Mouse (Mus musculus) urinary bladder, adult 18-20 months (tissue): ENCODE measurements around the gene Ints1.

Experiments used
- DNase-seq, 2 experiments: peaks; one replicate each; pipeline ENCODE4 v3.0.0; 2022; ENCODE audit warnings: low spot score in 2 of 2, mixed read lengths in 2 of 2

The Ints1 gene

DNA sequence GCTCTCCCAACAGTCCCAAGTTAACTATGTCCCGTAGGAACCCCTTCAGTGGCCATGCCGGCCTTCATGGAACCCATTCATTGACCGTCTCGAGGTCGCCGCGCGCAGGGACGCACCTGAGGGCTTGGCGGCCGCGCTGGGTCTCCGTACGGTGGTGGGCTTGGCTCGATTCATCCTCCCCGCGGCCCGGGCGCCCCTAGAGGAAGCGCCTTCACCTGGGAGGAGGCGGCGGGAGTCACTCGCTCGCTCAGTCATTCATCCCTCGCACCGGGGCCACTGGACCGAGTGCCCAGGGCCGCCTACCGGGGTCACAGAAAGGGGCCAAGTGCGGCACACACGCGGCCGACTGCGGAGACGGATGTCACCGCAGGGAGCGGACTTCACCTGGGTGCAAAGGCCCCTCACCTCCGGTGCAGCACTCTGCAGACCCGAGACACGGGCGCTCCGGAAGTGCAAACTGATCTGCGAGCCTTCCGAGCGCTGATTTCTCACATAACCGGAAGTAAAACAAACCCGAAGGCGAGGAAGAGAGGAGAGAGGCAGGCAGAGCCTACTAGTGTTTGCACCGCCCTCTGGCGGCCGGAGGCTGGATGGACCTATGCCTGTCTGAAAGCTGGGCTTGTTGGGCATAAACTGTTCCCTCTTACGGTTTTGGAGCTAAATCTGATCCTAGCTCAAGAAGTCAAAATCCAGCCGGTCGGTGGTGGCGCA lies at the start of gene Ints1:
Ints1 (minus strand) TSS at position 459 of the 711 bp plus-strand sequence.
- peak; percentile 89 to 91 for DNase-seq

- no peak for DNase-seq
These were observed 49.1 kb upstream of the Ints1 start for GRCm38 (mm10) chr5:139824531-139824930.

DNA sequence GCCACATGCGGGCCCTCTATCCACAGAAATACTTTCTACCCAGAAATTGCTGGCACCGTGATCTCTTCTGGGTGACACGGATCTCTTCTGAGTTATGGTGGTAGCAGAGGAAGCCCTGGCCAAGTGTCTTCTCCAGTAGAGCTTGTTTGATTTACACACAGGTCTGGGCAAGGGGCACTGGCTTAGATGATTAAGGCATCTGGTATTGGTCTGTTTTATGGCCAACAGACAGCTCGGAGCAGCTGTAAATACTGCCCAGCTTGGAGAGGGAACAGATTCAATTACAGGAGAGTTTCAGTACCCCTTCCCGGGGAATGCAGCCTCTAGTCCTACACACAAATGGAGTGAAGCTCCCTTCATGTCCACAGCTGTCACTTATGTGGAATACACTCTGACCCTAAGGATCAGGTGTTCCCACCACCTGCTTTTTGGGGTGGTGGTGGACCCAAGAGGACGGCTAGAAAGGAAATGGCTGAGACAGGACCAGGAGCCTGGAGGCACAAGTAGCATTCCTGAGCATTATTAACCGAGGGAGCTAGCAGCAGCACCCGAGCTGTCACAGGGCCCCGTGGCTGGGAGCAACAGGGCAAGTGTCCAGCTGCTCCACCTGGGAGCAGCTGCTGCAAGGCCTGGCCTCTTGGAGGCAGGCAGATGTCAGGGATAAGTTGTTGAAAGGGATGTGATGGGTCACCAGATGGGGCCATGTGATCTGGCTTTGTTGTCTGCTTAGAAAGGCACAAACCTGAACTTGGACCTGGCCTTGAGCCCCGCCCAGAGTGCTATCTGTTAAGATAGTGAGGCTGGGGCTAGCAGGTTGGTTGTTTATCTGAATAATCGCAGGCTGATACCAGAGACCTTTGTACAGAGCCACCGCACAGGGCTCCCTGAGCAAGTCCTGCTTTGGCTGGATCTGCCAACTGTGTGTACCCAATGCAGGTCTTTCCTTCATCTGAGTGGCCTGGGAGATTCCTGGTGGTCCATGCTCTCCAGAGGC lies 46.3 kb upstream of the Ints1 start:
- DNase-seq: peak in 1 of 2 experiments; percentile 51

DNA sequence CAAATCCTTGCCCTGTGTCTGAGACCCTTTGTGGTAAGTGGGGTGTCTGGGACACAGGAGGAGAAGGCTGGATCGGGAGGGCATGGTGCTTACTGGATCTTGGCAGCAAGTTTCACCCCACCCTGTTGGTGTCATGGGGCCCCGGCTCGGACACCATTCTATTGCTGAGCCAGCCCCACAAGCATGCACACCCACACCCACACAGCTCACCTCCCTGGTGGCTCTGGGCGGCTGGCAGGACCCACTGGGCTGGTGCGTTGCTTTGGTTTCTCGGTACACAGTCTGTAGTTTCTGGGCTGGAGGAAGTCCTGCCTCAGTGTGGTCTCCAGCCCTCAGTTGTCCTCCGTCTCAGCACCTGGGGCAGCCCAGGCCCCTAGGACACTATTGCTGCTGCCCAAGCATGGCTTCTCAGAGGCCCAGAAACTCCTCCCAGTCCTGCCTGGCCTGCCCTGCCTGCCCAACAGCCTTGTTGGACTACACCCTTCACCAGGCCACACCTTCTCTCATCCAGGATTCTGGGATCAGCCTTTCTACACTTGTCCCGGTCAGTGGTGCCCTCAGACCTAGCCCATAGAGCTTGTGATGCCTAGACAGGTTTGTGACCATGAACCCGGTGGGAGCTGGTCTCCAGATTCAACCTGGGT lies 44.2 kb upstream of the Ints1 start, which contains the start of gene Tmem184a:
Tmem184a (minus strand) TSS at position 380 of the 644 bp plus-strand sequence.
- peak; percentile 59 to 64 for DNase-seq

DNA sequence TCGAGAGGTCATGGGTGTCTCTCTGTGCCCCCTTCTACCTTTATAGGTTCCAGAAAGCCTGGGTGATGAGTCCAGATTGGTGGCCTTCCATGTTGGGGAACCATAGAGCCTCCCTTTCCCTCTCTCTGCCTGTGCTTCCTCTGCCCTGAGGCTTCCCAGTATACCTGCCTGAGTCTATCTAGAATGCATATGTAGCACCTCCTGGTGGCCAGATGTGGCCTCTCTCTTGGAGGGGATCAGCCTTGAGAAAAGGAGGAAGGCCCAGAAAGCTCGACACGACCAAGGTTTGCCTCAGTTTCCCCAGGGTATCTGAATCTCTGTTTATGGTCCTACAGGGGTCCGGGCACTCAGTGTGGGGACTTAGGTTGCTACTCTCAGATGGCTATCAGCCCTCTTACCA lies 43.3 kb upstream of the Ints1 start:
- no peak for DNase-seq

DNA sequence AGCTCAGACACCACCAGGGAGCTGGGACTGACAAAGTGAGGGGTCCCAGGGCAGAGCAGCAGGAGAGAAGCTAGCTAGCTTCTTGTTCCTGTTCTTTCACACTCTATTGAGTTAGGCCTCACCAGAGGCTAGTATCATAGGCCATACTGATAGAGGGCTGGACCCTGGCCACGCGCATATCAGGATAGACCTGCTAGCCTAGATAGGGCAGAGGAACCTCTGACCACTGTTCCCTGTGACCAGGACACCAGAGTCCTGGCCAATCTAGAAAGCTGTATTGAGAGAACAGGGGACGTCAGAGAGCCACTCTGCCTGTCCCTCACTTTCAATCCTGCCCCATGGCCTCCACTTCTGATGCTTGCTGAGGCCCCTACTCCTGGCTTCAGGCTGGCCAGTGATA lies 42.6 kb upstream of the Ints1 start:
- no peak for DNase-seq

DNA sequence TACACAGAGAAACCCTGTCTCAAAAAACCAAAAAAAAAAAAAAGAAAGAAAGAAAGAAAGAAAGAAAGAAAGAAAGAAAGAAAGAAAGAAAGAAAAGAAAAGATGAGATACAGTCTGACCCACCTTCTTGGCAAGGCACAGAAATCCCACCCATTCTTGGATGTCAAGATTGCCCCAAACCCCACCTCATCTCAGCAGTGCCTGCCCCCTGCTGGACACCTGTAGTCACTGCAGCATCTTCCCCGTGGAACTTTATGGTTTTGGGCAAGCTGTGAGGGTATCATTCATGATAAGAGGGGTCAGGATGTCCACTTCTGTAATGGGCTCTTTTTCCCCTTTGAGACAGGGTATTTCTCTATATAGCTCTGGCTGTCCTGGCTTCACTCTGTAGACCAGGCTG lies 41.8 kb upstream of the Ints1 start:
- no peak for DNase-seq

- DNase-seq: no peak
These were observed 41.0 kb upstream of the Ints1 start for GRCm38 (mm10) chr5:139816445-139816844.

- no peak for DNase-seq
These were observed 40.5 kb upstream of the Ints1 start for GRCm38 (mm10) chr5:139815964-139816363.

DNA sequence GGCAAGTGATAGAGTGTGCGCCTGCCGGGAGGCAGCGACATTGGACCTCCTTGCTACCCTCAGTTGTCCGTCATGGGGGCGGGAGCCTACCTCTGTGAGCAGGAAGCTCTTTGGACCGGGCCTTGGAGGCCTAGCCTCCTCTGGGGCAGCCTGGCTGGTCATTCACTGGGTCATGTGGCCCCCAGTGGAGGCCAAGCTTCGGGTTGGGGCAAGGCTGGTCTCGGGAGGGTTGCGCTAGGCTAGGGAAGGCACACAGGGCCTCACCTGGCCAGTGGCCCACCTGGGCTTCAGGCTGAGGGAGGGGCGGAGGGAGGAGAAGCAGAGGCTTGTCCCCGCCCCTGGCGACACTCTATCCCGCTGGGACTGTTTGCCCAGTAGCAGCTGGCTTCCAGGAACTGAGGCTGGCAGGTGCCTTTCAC lies 38.5 kb upstream of the Ints1 start:
- peak; percentile 51 to 68 for DNase-seq

- no peak for DNase-seq
These were observed 37.6 kb upstream of the Ints1 start for GRCm38 (mm10) chr5:139813126-139813490.

DNA sequence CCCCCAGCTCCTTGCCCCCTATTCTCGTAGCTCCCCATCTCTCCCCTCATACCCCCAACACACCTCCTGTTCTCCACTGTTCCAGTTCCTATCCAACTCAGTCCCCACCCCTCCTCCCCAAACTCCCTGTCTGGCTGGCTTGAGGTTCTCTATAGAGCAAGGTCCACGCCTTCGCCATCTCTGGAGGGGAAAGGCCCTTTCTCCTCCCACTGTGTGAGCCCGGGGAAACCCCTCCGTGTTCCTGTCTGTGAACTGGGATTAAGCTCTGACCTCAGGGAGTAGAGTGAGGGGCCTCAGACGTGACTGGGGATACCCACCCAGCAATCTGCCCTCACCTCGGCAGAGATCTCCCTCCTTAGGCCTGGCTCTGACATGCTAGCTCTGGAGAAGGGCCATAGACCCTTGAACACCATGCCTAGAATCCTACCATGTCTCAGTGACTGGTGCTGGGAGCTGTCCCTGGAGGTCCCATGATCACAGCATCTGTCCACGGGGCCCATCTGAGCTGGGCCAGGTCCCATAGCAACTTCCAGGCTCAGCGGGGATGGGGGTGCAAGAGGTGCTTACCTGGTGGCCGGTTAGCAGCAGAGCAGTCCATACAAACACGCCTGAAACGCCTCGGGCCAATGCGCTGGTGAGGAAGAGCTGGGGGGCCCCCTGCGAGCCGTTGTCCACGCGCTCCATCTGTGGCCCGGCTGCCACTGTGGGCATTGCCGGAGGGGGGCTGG lies 37.1 kb upstream of the Ints1 start:
- DNase-seq: no peak

DNA sequence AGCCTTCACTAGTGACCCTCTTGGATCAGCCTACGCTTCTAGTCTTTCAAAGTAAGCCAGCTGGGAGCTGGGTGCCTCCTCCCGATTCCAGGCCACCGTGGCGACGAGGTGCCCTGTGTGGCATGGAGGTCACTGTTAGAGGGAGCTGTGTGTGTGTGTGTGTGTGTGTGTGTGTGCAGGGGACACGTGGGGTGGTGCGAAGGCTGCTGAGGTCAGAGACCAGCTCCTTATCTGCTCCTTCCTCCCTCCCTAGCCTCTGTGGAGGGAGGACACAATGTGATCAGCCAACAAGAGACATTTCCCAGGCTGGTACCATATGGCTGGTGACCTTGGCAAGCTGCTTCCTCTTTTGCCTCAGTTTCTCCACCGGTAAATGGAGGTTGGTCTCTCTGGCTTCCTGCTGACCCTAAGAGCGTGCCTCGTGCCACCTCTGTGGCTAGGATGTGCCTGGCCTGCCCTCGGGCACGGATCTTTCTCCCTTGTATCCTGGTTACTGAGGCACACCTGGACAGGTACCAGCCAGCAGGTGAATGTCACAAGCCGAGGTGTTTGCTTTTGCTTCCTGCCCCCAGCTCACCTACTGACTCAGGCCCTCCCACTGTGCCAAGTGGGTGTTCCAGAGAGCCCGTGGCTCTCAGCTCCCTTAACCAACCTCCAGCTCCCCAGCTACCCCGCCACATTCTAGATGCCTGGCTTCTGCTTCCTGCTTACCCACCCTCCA lies 36.4 kb upstream of the Ints1 start:
- DNase-seq: no peak

GRCm38 (mm10) chr5:139809397-139809796 lies 33.9 kb upstream of the Ints1 start:
- no peak for DNase-seq

DNA sequence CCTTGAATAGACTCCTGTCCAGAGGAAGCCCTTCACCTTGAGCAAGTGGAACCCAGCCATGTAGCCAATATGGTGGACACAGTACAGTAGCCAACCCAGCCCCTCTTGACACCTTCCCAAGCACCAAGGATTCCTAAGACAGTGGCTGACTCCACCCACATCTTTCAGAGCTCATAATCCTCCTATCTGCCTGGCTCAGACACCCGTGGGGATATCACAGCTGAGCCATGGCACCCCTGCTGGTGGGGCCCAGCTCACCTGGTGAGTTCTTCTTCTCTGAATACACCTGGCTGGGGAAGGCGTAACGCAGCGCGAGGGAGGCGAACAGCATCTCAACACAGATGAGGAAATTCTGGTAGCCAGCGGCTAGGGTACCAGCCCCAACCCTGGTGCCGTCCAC lies 30.4 kb upstream of the Ints1 start:
- DNase-seq: no peak

DNA sequence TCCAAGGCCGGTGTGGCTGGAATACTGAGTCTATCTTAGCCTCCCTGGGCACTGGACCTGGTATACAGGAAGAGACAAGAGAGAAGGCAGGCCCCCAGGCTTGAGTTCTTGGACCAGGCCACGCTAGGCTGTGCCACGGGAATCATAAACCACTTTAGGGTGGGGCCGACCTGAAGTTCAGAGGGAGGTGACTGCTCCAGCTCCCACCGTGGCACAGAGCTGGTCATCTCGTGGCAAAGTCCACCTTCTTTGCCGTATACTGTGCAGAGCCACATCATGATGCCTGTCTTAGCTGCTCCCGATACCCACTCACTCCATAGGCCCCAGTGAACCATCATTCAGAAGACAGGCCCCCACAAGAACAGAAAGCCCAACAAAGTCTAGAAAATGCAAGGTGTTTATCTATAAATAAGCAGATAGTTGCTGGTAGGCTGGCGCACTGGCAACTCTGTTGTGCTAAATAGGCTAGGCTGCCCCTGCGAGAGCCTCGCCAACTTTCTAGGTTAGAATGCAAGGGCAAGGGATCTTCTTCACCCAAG lies 29.2 kb upstream of the Ints1 start:
- DNase-seq: no peak

DNA sequence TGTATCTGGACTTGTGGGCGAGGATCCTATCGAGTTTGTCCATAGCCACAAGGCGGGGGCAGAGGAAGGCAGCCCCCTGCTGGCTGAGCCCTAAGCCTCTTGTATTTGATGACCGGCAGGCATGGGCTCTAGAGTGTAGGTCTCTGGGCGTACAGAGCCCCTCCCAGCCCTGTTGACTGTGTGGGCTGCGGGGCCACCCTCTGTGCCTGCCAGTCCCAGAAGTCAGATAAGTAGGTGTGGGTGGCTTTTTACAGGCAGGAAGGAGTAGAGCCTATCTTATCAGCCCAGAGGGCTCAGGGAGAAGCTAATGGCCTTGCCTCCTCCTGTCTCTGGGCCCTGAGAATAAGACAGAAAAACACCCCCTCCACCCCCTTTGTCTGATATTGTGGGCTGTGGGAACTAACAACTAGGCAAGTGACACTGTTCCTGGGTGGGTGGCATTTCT lies 28.7 kb upstream of the Ints1 start:
- DNase-seq: no peak

- DNase-seq: no peak
These were observed 28.2 kb upstream of the Ints1 start for GRCm38 (mm10) chr5:139803601-139804102.

- no peak for DNase-seq
These were observed 27.7 kb upstream of the Ints1 start for GRCm38 (mm10) chr5:139803165-139803564.

DNA sequence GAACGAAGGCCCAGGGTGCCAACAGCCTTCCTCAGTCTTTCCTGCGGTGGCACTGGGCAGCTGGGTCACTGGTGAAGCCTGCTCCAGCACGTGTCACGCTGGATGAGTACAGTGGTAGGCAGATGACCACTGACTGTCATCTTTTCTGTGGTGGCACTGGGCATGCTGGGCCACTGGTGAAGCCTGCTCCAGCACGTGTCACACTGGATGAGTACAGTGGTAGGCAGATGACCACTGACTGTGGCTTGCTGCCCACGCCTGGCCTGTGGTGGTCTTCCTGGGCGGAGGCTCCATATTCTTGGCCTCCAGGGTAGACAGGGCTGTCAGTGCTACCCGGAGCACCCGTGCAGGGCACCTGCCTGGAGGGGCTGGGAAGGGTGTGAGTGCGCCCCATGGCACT lies 26.4 kb upstream of the Ints1 start:
- DNase-seq: no peak
